Mouse (Mus musculus): Measurements from ENCODE around the gene Fbxo34. TPM values are rescaled to one million over a fixed set of nuclear protein-coding genes. Genes with fewer than 3 reads are reported as not detected.

Fbxo34 gene
- total and polyA plus RNA-seq, 3 experiments: 11.1 to 25.9 (median 11.9) TPM

DNA sequence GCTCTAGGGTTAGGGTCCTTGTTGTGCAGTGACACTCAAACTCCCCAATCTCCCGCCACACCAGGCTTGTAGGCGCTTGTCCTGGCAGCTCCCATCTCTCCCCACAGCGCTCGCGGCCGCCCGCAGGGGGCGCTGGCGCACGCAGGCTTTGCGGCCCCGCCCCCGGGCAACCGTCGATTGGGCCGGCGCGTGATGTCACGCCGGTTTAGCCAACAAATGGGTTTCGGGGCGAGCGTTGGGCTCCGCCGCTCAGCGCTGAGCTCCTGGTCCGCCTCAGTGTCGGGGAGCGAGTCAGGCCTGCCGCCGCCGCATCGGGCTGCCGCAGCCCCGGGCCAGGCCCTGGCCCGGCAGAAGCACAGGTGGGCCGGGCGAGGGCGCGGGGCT, 22.1 kb downstream of the Fbxo34 start:
- Histone ChIP-seq H3K9ac (ENCODE audit: insufficient read depth, low read depth) (peak overlapping the region; percentile 78), H3K27ac (ENCODE audit: insufficient read depth, low read depth) (peak overlapping the region; percentile 18; the same call in 1 of the 2 replicates), H3K36me3 (replicated peaks in 1 of 2; ENCODE audit: control insufficient read depth in 1 of 2, insufficient read depth in 1 of 2, low read length in 1 of 2) (peaks cover 2 to 19% of the 10 kb centered on the region in 2 experiments), H3K27me3 (replicated peaks) (no peaks in the 10 kb centered on the region), H3K79me2 (replicated peaks; ENCODE audit: control insufficient read depth, extremely low read depth, insufficient read depth, poor library complexity, severe bottlenecking) (peaks cover 12% of the 10 kb centered on the region; the same call in 1 of the 2 replicates), H3K4me1 (ENCODE audit: control insufficient read depth in 1 of 2, insufficient read depth in 2 of 2) (peaks cover 14 to 33% of the 10 kb centered on the region in 2 experiments), H3K9me3 (replicated peaks; ENCODE audit: low read length) (no peaks in the 10 kb centered on the region), H3K4me2 (ENCODE audit: insufficient read depth, low read depth, poor library complexity, severe bottlenecking) (no peak overlapping the region), H3K4me3 (replicated peaks in 1 of 3; ENCODE audit: low read depth in 2 of 3, low read length in 2 of 3, poor library complexity in 1 of 3) (peak overlapping the region; percentile 87 to 90 (median 89))
- peak; percentile 89 for DNase-seq (ENCODE audit: extremely low read depth)
- dilution Hi-C loops (cut with MboI; ENCODE audit: extremely low pct_ligation_motif_present, extremely low pct_unique_long_range_greater_than_20kb, low sequenced_read_pairs) (no loop called here), in situ Hi-C loops (cut with MboI; ENCODE audit: low pct_ligation_motif_present, low pct_unique_long_range_greater_than_20kb, low sequenced_read_pairs) (no loop called here)
- no peak for TF ChIP-seq ZNF384 (IDR thresholded peaks at IDR 0.05; ENCODE audit: low read depth, low read length)
- TF ChIP-seq ZC3H11A (IDR thresholded peaks at IDR 0.05; ENCODE audit: low read depth, low read length): no peak
- no peak for TF ChIP-seq CHD1 (IDR thresholded peaks at IDR 0.05; ENCODE audit: low read depth, low read length)
- peak; percentile 43; the same call in 1 of the 2 replicates for TF ChIP-seq MEF2A (IDR thresholded peaks at IDR 0.05; ENCODE audit: borderline replicate concordance, low read depth, low read length)
- peak; percentile 89; the same call in 1 of the 2 replicates for TF ChIP-seq UBTF (IDR thresholded peaks at IDR 0.05; ENCODE audit: low read depth, low read length)
- TF ChIP-seq BHLHE40 (IDR thresholded peaks at IDR 0.05; ENCODE audit: low read depth, low read length): peak; percentile 52; the same call in 1 of the 2 replicates
- no peak for TF ChIP-seq PAX5 (IDR thresholded peaks at IDR 0.05; ENCODE audit: low read length)
- TF ChIP-seq SMC3 (IDR thresholded peaks at IDR 0.05; ENCODE audit: low read depth, low read length): peak; percentile 68
- peak; percentile 50 for TF ChIP-seq ELF1 (IDR thresholded peaks at IDR 0.05; ENCODE audit: low read depth, low read length)
- peak; percentile 86 for TF ChIP-seq SIN3A (IDR thresholded peaks at IDR 0.05; ENCODE audit: low read length)
- TF ChIP-seq NELFE (IDR thresholded peaks at IDR 0.05; ENCODE audit: low read depth, low read length): peak; percentile 77
- peak; percentile 28; the same call in 1 of the 2 replicates for TF ChIP-seq KAT2A (IDR thresholded peaks at IDR 0.05; ENCODE audit: insufficient replicate concordance, low read length)
- peak; percentile 77 for TF ChIP-seq MXI1 (IDR thresholded peaks at IDR 0.05; ENCODE audit: low read depth, low read length)
- TF ChIP-seq E2F4 (IDR thresholded peaks at IDR 0.05; ENCODE audit: insufficient replicate concordance, low read depth, low read length): no peak
- peak; percentile 20; the same call in 1 of the 2 replicates for TF ChIP-seq USF1 (IDR thresholded peaks at IDR 0.05; ENCODE audit: low read depth, low read length)
- TF ChIP-seq HCFC1 (IDR thresholded peaks at IDR 0.05; ENCODE audit: low read depth, low read length): peak; percentile 56
- TF ChIP-seq IRF4 (IDR thresholded peaks at IDR 0.05; ENCODE audit: low read depth, low read length): peak; percentile 67; the same call in 1 of the 2 replicates
- no peak for TF ChIP-seq RCOR1 (conservative IDR thresholded peaks at IDR 0.05; ENCODE audit: low read depth, low read length)
- TF ChIP-seq MAZ (IDR thresholded peaks at IDR 0.05; ENCODE audit: low read depth, low read length): peak; percentile 41; the same call in 1 of the 2 replicates
- TF ChIP-seq POLR2A (IDR thresholded peaks at IDR 0.05; ENCODE audit: low read depth, low read length): peak; percentile 81
- TF ChIP-seq RAD21 (IDR thresholded peaks at IDR 0.05; ENCODE audit: low read depth, low read length): peak; percentile 33
- peak; percentile 56 for TF ChIP-seq NRF1 (IDR thresholded peaks at IDR 0.05; ENCODE audit: low read depth, low read length)
- peak; percentile 62; the same call in 1 of the 2 replicates for TF ChIP-seq ZMIZ1 (IDR thresholded peaks at IDR 0.05; ENCODE audit: low read depth, low read length)
- 0 out of 2 replicates have a peak, but pooled peaks have one; percentile 29 for TF ChIP-seq MAX (IDR thresholded peaks at IDR 0.05; ENCODE audit: low read length)
- TF ChIP-seq CTCF (conservative IDR thresholded peaks at IDR 0.05 in 1 of 2, IDR thresholded peaks at IDR 0.05 in 1 of 2; ENCODE audit: low read depth in 2 of 2, low read length in 2 of 2): peak in 1 of 2 experiments; percentile 92; a peak in 2 of 4 replicates
- TF ChIP-seq TCF12 (IDR thresholded peaks at IDR 0.05; ENCODE audit: low read depth, low read length): peak; percentile 77
- TF ChIP-seq TBP (conservative IDR thresholded peaks at IDR 0.05; ENCODE audit: low read depth, low read length): peak; percentile 48; the same call in 1 of the 2 replicates
- no peak for TF ChIP-seq MAFK (IDR thresholded peaks at IDR 0.05; ENCODE audit: insufficient replicate concordance, low read length)

Measured in CH12.LX (cell line).